Mouse (Mus musculus) left cerebral cortex, postnatal 36 days (tissue): ENCODE data around the gene Fermt1. TPM values are rescaled to one million over a fixed set of nuclear protein-coding genes. Genes with fewer than 3 reads are reported as not detected.

Source experiments
- DNase-seq, 2 experiments: peaks; one replicate each; pipeline ENCODE4 v3.0.0; 2021 to 2022; ENCODE audit warnings: low spot score in 2 of 2, mixed read lengths in 1 of 2
- intact Hi-C: fragments of 180-260 bp; cut with DNase I; formaldehyde crosslinking; loops from one replicate; pipeline ENCODE4 v1.15.1; 2025
- total RNA-seq, 2 experiments: library from RNA; stranded (reverse); gene quantifications; 2 replicates each; pipeline ENCODE4 v1.2.3; 2021

The Fermt1 gene
- total RNA-seq, 2 experiments from 2014 or later, result 0.84 to 1.7 TPM

GRCm38 (mm10) chr2:132870286-132870685, 75.4 kb downstream of the Fermt1 start:
- DNase-seq, result no peak
- intact Hi-C loops, result no loop called here

GRCm38 (mm10) chr2:132869682-132870081, 76.0 kb downstream of the Fermt1 start:
- no peak for DNase-seq
- intact Hi-C loops, result no loop called here

GRCm38 (mm10) chr2:132867521-132867920, 78.2 kb downstream of the Fermt1 start:
- intact Hi-C loops, result no loop called here
- no peak for DNase-seq

GRCm38 (mm10) chr2:132863325-132863724, 82.4 kb downstream of the Fermt1 start:
- DNase-seq, result no peak
- intact Hi-C loops, result no loop called here

- DNase-seq, result no peak
- intact Hi-C loops, result no loop called here
These were observed 84.2 kb downstream of the Fermt1 start for GRCm38 (mm10) chr2:132861456-132861855.

GRCm38 (mm10) chr2:132860435-132860834, 85.3 kb downstream of the Fermt1 start:
- DNase-seq, result no peak
- intact Hi-C loops, result no loop called here

- intact Hi-C loops, result no loop called here
- DNase-seq, result no peak
These were observed 89.4 kb downstream of the Fermt1 start for GRCm38 (mm10) chr2:132856333-132856732.

Other genes starting within 250 kb of the Fermt1 start
- 100 to 1,000 TPM; 267 to 280 TPM for gene Chgb, start 164.6 kb downstream of the Fermt1 start, total RNA-seq
- 10 to 100 TPM; 27.1 to 31.8 TPM for gene Trmt6, start 129.9 kb downstream of the Fermt1 start, total RNA-seq
- 1 to 10 TPM; 4.7 to 5.2 TPM for gene Mcm8, start 129.8 kb downstream of the Fermt1 start, total RNA-seq
- 10 to 100 TPM; 27.5 to 30.3 TPM for gene Crls1, start 99.2 kb downstream of the Fermt1 start, total RNA-seq
- under 1 TPM; 0.18 to 0.20 TPM for gene Lrrn4, start 65.0 kb downstream of the Fermt1 start, total RNA-seq